Mouse (Mus musculus) kidney, embryonic 16.5 days (tissue): ENCODE results near the gene Lig3. TPM values are rescaled to one million over a fixed set of nuclear protein-coding genes. Genes with fewer than 3 reads are reported as not detected.
A peak's percentile ranks its signal among the peaks of the same experiment; 100 is the strongest.

Experiments
- ATAC-seq: fragments of 200-750 bp; cut with Nextera tagmentation; 2 replicates; pipeline ENCODE4 v1.8.0; 2017; ENCODE audit warnings: moderate TSS enrichment; ENCODE audit not compliant: low FRiP score, low TSS enrichment
- H3K27ac ChIP-seq: fragments of 300-500 bp; sonication (generic); 2 replicates; pipeline ENCODE4 v1.5.1; 2014; ENCODE audit warnings: low read length
- H3K27me3 ChIP-seq: fragments of 300-500 bp; sonication (generic); 2 replicates; pipeline ENCODE4 v1.6.1; 2014; ENCODE audit warnings: low read length, control low read depth, mixed read lengths; ENCODE audit not compliant: insufficient read depth
- H3K36me3 ChIP-seq: fragments of 300-500 bp; sonication (generic); 2 replicates; pipeline ENCODE4 v1.6.1; 2014; ENCODE audit warnings: low read length, control low read depth, mixed read lengths; ENCODE audit not compliant: insufficient read depth
- H3K4me1 ChIP-seq: fragments of 300-500 bp; sonication (generic); 2 replicates; pipeline ENCODE4 v1.6.1; 2014; ENCODE audit warnings: low read length, control low read depth, mixed read lengths; ENCODE audit not compliant: insufficient read depth
- H3K4me2 ChIP-seq: fragments of 300-500 bp; sonication (generic); replicated peaks from 2 replicates; pipeline ENCODE4 v1.6.1; 2014; ENCODE audit warnings: low read depth, low read length
- H3K4me3 ChIP-seq: fragments of 300-500 bp; sonication (generic); 2 replicates; pipeline ENCODE4 v1.5.1; 2014; ENCODE audit warnings: mild to moderate bottlenecking, low read length
- H3K9ac ChIP-seq: fragments of 300-500 bp; sonication (generic); replicated peaks from 2 replicates; pipeline ENCODE4 v1.6.1; 2014; ENCODE audit warnings: low read length
- H3K9me3 ChIP-seq: fragments of 300-500 bp; sonication (generic); 2 replicates; pipeline ENCODE4 v1.6.1; 2016; ENCODE audit warnings: low read length, control low read depth
- WGBS: fragments of 180-500 bp; shearing (Covaris S2); extraction: QIAGEN DNeasy Blood & Tissue Kit; methylation state at CpG from one replicate; pipeline ENCODE4 v1.1.7; 2014; 5-methylcytosine and 5-hydroxymethylcytosine counted together
- polyA plus RNA-seq: library from polyadenylated mRNA; unstranded; fragments of >200 nt; fragmentation: Nextera tagmentation; extraction: Ambion mirVana; gene quantifications from 2 replicates; pipeline ENCODE4 v1.2.1, GENCODE M21; 2015

Lig3 gene
- polyA plus RNA-seq, 1 experiment from 2014 or later = 33.2 TPM

DNA sequence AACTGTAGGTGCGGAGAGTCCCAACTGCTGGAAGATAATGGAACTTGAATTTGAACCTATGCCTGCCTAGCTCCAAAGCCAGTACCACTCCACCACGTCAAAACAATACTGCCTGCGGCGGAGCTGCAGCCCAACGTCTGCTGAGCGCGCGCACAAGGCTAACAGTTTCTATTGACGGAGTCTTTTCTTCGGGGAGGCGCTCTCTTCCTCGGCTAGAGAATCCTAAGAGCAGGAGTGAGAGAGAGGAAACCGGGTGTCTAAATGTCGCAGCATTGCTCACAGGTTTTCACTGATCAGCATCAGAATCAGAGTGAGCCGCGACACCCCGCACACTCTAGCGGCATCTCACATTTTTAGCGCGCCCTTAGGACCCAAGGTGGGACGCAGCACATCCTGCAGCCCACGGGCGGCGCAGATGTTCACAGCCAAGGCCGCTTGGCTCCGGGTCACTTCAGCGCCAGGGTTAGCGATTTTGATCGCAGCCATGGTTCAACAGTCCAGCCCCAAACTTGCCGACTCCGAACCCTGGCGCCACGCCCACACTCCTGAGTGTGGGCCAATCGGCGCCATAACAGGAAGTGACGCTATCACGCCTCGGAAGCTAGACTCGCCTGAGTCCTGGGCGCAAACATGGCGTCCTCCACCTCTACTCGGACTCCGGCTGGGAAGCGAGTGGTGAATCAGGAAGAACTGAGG lies 17.0 kb upstream of the Lig3 start, which contains the start of the genes Cct6b and Zfp830:
Cct6b (minus strand) TSS at position 580 of the 696 bp plus-strand sequence.
Zfp830 (plus strand) TSS at position 604 of the 696 bp plus-strand sequence.
- ATAC-seq = peak; percentile 100
- Histone ChIP-seq H3K4me3 (peak within 1 kb of the TSS; percentile 98), H3K4me2 (peak within 1 kb of the TSS; percentile 97), H3K27me3 (no peaks in the 10 kb centered on the region), H3K27ac (peak within 1 kb of the TSS; percentile 95), H3K9me3 (no peaks in the 10 kb centered on the region), H3K36me3 (0 out of 2 replicates have a peak, but pooled peaks cover 3% of the 10 kb centered on the region), H3K9ac (peak within 1 kb of the TSS; percentile 95), H3K4me1 (peaks cover 24% of the 10 kb centered on the region)
- WGBS = under 1% methylated on average over 44 of the region's 44 CpGs

GRCm38 (mm10) chr11:82764438-82764924 lies 16.4 kb upstream of the Lig3 start:
- Histone ChIP-seq H3K9ac (peak overlapping the region; percentile 95), H3K9me3 (no peaks in the 10 kb centered on the region), H3K27me3 (no peaks in the 10 kb centered on the region), H3K4me2 (peak overlapping the region; percentile 97), H3K36me3 (0 out of 2 replicates have a peak, but pooled peaks cover 5% of the 10 kb centered on the region), H3K4me3 (peak overlapping the region; percentile 98), H3K27ac (peak overlapping the region; percentile 86), H3K4me1 (peaks cover 24% of the 10 kb centered on the region)
- peak; percentile 82 for ATAC-seq
- WGBS = 0% methylated on average over 28 of the region's 28 CpGs

GRCm38 (mm10) chr11:82780134-82780533 lies 774 bp upstream of the Lig3 start:
- 0 out of 2 replicates have a peak overlapping the region, but pooled peaks have one; percentile 95 for H3K27ac ChIP-seq
- WGBS = 40% methylated on average over 5 of the region's 5 CpGs

GRCm38 (mm10) chr11:82782197-82782596 lies 1.3 kb downstream of the Lig3 start:
- Histone ChIP-seq H3K4me3 (peak overlapping the region; percentile 88), H3K27me3 (no peaks in the 10 kb centered on the region), H3K4me2 (peak overlapping the region; percentile 66), H3K9me3 (no peaks in the 10 kb centered on the region), H3K27ac (peak overlapping the region; percentile 95; the same call in 1 of the 2 replicates), H3K36me3 (peaks cover 26% of the 10 kb centered on the region), H3K4me1 (peaks cover 19% of the 10 kb centered on the region), H3K9ac (peak overlapping the region; percentile 96)
- WGBS = 36% methylated on average over 6 of the region's 6 CpGs
- no peak for ATAC-seq

More at GRCm38 (mm10) chr11:82780134-82780533, 774 bp upstream of the Lig3 start:
- no peak for ATAC-seq
- Histone ChIP-seq H3K9me3 (no peaks in the 10 kb centered on the region), H3K4me1 (peaks cover 19% of the 10 kb centered on the region), H3K9ac (peak overlapping the region; percentile 96), H3K4me2 (peak overlapping the region; percentile 66), H3K4me3 (peak overlapping the region; percentile 88), H3K36me3 (peaks cover 11% of the 10 kb centered on the region; the same call in 1 of the 2 replicates), H3K27me3 (no peaks in the 10 kb centered on the region)

DNA sequence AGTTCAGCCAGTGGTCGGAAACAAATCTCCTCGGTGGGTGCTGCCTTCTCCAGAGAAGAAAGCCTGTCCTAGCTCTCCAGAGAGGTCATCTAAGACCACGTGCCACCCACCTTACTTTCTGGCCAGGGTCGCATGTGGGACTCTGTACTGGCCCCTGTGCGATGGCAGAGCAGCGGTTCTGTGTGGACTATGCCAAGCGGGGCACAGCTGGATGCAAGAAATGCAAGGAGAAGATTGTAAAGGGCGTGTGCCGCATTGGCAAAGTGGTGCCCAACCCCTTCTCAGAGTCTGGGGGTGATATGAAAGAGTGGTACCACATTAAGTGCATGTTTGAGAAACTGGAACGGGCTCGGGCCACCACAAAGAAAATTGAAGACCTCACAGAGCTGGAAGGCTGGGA lies 2.5 kb downstream of the Lig3 start:
- H3K36me3 ChIP-seq = peaks cover 39% of the 10 kb centered on the region
- H3K4me2 ChIP-seq = no peak overlapping the region
- H3K4me1 ChIP-seq = peaks cover 19% of the 10 kb centered on the region
- no peak overlapping the region for H3K4me3 ChIP-seq
- WGBS = 92% methylated on average over 11 of the region's 11 CpGs
- ATAC-seq = no peak
- no peak overlapping the region for H3K27ac ChIP-seq
- H3K9ac ChIP-seq = no peak overlapping the region
- no peaks in the 10 kb centered on the region for H3K9me3 ChIP-seq
- no peaks in the 10 kb centered on the region for H3K27me3 ChIP-seq

GRCm38 (mm10) chr11:82806656-82807055 lies 25.7 kb downstream of the Lig3 start:
- 76% methylated on average over 3 of the region's 3 CpGs for WGBS
- peaks cover under 1% of the 10 kb centered on the region; the same call in 1 of the 2 replicates for H3K4me1 ChIP-seq
- no peak overlapping the region for H3K4me3 ChIP-seq
- no peak overlapping the region for H3K27ac ChIP-seq
- H3K36me3 ChIP-seq = peaks cover 48% of the 10 kb centered on the region
- ATAC-seq = no peak
- no peaks in the 10 kb centered on the region for H3K27me3 ChIP-seq
- H3K9me3 ChIP-seq = no peaks in the 10 kb centered on the region
- no peak overlapping the region for H3K9ac ChIP-seq
- no peak overlapping the region for H3K4me2 ChIP-seq

DNA sequence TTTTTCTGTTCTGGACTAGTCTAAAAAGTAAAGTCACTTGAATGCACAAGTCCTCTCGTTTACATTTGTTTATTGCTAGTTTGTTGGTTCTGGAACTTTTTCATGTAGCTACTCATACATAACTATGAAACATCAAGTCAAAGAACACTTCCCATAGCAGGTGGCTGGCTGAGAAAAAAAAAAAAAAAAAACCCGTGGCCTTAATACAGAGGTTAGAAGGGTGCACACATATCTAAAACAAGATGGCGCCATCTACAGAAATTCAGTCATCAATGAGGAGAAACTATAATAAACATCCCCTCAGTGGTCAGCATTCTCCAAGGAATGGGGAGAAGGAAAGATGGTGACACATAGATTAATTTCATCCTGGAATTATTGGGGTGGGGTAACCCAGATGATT lies 26.5 kb downstream of the Lig3 start:
- Histone ChIP-seq H3K9ac (no peak overlapping the region), H3K4me3 (no peak overlapping the region), H3K36me3 (peaks cover 46% of the 10 kb centered on the region), H3K4me1 (peaks cover 8% of the 10 kb centered on the region), H3K9me3 (no peaks in the 10 kb centered on the region), H3K27ac (no peak overlapping the region), H3K27me3 (no peaks in the 10 kb centered on the region), H3K4me2 (no peak overlapping the region)
- ATAC-seq = no peak
- 81% methylated on average over 3 of the region's 3 CpGs for WGBS

DNA sequence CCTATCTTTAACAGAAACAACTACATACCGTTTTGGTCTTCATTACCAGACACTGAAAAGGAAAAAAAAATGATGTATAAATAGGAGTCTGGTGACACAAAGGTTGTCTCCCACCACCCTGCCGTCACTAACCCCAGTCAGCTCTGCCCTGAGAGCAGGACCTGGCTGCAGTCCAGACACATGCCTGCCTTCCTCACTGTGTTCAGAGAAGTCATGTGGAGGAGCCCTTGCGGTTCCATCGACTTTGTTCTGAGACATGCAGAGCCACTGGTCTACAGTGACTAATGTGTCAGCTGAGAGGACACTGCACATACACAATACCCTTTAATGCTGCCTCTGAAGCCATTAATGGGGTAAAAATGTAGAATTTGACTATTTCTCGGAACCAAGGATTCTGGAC lies 27.6 kb downstream of the Lig3 start:
- no peak for ATAC-seq
- Histone ChIP-seq H3K27ac (no peak overlapping the region), H3K27me3 (no peaks in the 10 kb centered on the region), H3K4me1 (peaks cover 19% of the 10 kb centered on the region), H3K4me3 (no peak overlapping the region), H3K9me3 (no peaks in the 10 kb centered on the region), H3K9ac (no peak overlapping the region), H3K4me2 (no peak overlapping the region), H3K36me3 (peaks cover 36% of the 10 kb centered on the region)
- WGBS = 67% methylated on average over 5 of the region's 5 CpGs

DNA sequence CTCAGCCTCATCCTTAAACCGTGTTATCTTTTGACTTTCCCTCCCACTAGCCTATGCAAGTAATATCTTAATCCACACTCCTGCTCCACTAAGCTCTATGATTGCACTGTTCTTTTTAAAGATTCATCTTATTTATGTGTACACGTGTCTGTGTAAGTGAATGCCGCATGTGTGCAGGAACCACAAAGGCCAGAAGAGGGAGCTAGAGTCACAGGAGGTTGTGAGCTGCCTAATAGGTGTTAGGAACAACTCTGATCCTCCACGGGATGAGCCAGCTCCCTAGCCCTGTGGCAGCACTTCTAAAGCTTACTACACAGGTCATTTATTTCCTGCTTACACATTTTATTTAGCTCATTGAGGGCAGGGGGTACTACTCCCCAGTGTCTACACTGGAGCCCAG lies 38.4 kb downstream of the Lig3 start:
- no peak for ATAC-seq

More for the DNA sequence above, 38.4 kb downstream of the Lig3 start:
- Histone ChIP-seq H3K27me3 (no peaks in the 10 kb centered on the region), H3K27ac (peak overlapping the region; percentile 85), H3K9me3 (no peaks in the 10 kb centered on the region), H3K4me3 (no peak overlapping the region), H3K36me3 (no peaks in the 10 kb centered on the region), H3K4me1 (peaks cover 18% of the 10 kb centered on the region), H3K4me2 (no peak overlapping the region), H3K9ac (no peak overlapping the region)
- 49% methylated on average over 4 of the region's 4 CpGs for WGBS
